Mouse (Mus musculus) layer of hippocampus, postnatal 25 days (tissue): ENCODE results near the gene Atp1a1. TPM values are rescaled to one million over a fixed set of nuclear protein-coding genes. Genes with fewer than 3 reads are reported as not detected.

ENCODE experiments used
- DNase-seq, 2 experiments: peaks; one replicate each; pipeline ENCODE4 v3.0.0; 2022; ENCODE audit warnings: mixed read lengths in 2 of 2, low spot score in 1 of 2; ENCODE audit errors: extremely low spot score in 1 of 2
- total RNA-seq, 2 experiments: library from RNA; stranded (reverse); gene quantifications; 2 replicates each; pipeline ENCODE4 v1.2.3; 2021

The Atp1a1 gene
- 100 to 1,000 TPM; 496 to 507 TPM for total RNA-seq

DNA sequence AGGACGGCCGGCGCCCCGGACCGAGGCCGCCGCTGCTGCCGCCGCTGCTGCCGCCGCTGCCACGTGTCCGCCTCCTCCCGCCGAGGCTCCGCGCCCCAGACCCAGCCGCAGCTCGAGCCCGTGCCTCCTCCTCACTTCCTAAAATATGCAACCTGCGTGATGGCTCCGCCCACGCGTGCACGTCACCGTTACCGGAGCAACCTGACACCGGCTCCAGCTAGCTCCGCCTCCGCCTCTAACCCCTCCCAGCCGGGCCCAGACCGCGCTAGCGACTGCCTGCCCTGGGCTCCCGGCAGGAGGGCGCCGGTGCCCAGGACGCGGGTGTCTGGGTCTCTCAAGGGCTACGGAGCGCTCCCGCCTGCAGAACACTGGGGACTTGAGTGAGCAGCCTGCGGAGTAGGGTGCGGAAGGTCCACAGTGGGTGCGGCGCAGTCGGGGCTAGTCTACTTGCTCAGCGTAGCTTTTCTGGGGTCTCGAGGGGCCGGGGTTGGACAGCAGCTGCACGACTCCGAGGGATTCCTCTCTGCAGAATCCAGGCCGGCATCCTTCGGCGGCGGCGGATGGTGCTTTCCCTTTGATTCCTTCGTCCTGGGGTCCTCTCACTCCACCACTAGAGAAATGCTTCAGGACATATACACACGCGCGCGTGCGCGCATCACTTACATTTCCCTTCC is at the start of gene Atp1a1:
TSS of gene Atp1a1 (minus strand) at position 135 of the 674 bp plus-strand sequence.
- DNase-seq, result peak; percentile 97

DNA sequence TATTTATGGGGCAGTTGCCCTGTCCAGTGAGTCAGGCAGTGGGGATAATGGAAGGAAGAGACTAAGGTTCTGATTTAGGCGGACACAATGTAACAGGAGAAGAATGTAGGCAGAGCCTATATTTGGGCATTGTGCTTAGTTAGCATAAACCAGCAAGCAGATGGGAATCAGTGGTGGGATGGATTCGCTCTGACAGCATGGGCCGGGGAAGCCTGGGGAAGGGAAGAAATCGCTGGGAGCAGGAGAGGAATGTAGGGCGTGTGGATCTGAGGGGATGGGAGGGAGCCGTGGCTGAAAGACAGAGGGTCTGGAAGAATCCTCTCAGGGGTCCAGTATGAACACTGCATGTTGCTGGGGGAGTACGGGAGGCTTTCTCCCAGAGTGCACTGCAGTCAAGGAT is 49.0 kb upstream of the Atp1a1 start:
- DNase-seq, result peak; percentile 31 to 36

DNA sequence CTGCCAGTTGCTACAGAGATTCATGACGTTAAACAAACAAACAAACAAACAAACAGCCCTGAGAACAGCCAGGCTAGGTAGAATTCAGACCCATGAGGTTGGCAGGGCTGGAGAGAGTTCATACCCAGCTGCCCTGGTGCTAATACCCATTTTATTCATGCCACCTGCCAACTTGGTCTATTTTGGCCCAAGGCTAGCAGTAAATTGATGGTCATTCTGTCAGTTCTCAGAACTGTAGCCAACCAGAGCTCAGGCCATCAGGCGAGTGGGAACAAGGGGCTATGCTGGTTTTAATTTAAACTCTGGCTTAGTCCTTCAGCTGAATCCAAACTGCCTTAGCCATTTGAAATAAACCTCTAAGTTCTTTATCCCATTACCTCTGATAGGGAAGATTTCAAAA is 48.5 kb upstream of the Atp1a1 start:
- DNase-seq, result no peak

DNA sequence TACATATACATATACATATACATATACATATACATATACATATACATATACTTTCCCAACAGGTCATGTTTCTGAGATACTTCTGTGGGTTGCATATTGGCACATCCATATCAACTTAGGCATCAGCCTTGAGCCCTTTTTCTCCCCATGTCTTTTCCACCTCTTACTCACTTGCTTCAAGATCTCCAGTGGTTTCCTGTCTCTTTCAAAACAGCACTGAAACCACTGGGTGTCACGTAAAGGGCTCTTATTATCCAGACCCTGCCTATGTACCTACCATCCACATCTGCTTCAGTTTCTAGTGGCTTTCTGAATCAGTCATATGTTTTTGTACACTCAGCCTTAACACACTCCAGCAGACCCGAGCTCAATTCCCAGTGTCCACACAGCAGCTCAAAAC is 45.8 kb upstream of the Atp1a1 start:
- no peak for DNase-seq

DNA sequence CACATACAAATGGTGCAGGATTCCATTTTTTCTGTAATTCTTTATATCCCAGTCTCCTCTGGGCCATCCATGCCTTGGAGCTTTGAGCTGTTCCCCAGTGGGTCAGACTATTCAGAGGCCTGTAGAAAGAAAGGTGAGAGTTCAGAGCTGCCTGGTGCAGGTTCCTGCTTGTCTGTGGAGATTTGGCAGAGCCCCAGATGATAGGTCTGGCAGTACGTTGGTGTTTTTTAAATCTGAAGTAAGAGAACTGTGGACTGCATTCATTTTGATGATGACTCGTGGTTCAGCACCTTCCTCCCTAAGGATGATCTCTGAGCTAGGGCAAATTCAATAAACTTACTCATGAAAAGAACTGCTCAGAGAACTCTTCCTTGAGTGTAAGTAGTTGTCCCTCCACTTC is 44.8 kb upstream of the Atp1a1 start:
- no peak for DNase-seq

DNA sequence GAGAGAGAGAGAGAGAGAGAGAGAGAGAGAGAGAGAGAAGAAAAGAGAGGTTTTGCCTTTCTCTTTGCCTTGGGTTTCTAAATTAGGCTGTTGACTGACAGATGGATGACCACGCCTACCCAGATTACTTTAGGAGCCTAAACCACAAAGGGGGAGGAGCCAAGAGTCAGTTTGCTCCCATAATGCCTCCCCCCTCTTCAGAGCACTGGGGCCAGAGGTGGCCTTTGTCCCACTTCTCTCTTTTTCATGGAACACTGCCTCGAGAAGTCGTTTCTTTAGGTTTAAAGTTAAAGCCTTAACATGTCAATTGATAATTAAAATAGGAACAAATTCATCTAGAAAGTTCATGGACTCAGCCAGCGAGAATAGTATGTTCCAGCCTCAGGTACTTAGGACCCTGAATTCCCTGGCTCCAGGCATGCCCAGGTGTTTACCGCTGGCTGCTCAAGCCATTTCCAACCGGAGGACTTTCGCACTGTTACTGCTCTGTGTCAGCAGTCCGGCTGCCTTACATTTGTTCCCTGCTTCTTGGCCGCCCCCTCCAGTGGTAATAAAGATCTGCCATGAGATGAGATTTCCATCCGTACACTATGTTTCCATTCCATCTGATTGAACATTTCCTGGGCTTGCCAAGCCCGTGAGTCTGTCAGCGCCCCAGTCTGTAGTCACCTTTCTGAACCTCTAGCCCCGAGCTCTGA is 43.8 kb upstream of the Atp1a1 start:
- no peak for DNase-seq

DNA sequence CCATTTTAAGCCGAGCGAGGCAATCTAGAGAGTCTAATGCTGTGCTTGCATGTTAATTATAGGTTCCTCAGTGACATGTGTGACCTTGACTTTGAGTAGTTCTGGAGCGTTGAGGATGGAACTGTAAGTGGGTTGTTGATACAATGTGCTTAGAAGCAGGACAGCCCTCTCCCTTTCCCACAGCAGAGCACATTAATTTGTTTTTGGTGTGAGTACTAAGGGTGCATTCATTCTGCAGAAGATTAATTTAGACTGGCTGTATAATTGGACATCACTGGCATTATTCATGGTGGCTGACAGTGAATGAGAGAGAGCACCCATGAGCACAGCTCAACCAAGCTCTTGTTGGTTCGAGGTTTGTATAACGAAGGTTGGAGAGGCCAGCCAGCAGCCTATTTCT is 42.3 kb upstream of the Atp1a1 start:
- no peak for DNase-seq

DNA sequence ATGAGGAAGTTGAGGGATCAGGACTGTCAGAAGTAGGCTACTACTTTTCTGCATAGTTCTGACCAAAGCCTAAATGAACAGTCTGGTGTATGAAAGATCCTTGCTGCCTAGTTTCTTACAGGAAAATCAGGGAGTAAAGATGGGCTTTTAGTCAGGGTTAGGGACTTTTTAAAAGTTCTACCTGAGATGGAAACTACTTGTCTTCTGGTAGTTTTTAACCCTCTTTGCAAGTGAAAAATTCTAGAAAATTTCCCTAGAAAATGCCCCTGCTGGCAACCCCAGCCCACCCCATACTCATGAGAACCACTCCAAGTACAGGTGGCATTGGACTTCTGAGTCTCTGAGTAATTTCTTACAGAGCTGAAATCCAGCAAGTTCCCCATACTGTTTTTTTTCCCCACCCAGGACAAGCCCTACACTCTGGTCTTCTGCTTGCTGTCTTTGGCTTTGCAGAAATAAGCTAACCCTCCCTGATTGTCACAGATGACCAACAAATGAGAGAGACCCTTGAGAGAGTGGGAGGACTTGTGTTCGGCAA is 41.2 kb upstream of the Atp1a1 start:
- no peak for DNase-seq

DNA sequence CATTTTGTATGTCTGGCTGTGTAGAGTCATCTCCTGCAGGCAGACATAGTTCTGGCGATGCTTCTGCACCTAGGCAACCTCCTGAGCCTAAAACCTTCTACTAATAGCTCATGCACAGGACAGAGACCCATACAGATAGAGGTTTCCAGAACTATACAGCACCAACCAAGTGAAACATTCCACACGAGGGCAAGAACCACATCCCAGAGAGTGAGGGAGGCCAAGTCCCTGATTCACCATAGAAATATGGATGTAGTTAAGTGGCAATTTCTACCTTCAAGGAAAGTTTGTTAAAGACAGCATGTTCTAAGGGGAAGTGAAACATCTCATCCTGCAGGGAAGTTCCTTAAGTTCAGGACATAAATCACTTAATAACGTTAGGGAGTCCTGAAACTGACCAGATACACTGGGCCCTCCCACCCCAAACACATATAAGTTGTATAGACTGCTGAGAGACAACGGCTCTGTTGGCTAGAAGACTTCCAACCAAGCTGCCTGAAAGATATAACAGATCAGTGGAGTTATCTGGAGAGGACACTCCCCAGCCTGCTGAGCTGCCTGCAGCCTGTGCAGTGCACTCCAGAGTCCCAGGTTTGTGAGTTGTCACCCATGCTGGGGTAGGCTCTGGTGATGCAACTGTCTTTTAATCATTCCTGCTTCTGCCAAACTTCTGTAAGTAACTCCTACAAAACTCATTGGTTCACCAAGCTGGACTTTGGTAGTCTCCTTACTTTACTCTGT is 39.7 kb upstream of the Atp1a1 start:
- no peak for DNase-seq

DNA sequence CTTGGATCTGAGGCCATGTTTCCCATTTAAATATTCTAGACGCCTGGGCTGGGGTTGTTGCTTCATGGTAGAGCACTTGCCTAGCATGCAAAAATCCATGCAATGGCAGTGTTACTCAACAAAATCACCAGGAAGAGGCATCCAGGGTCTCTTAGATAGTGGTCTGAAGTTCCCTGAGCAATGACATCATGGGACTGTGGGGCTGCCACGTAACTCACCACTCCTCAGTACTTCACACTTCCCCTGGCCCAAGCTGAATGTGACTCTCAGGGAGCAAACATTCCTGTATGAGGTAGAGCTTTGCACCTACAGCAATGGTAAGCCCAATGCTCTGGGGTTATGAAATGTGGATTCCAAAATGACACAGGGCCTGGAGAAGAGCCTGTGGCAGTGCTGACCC is 38.8 kb upstream of the Atp1a1 start:
- DNase-seq, result no peak

DNA sequence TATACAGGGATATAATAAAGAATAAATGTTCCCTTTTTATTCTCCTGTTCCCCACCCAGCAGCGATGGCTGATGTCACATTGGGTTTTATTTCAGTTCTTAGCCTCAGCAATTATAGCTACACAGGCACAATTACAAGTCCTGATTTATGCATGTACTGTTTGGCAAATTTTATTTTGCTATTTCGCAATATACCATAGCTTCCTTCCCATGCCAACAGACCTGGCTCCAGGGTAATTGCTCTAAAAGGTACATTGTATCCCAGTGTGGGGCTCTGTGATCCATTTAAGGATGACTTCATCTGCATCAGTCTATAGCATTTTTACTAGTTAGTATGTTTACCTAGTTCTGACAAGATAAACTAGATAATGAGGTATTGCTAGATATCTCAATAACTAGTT is 33.7 kb upstream of the Atp1a1 start:
- DNase-seq, result no peak

DNA sequence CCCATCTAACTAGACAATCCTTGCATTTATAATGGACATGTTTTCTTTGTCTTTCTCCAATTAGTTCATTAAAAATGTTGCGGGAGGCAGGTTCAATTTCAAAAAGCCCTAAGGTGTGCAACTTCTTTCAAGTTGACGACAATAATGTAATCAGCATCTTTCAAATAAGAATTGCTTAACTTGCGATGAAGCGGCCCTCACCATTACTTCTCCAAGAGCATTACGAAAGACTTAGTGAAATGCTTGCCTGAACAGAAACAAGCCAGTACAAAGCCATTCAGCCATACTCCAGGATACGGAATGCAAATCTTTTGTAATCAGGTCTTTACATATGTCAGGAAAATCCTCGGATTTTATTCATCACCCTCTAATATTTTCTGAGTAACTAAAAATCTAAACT is 32.0 kb upstream of the Atp1a1 start:
- no peak for DNase-seq

DNA sequence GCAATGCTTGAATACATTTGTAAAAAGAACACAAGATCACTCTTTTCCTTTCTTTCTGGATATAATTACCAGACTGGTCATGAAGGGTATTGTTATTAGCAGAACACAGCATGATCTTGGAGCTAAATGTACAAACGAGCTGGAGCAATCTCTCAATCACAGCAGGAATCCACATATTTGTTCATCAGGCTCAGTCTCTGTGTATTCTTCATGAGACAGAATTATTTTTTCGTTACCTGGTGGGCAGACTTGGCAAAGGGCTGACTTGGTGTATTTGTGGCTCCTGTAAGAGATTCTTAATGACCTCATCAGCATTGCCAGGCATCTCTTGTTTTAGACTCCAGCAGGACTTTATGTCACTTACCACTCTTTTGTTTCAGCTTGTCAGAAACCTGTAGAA is 31.6 kb upstream of the Atp1a1 start:
- no peak for DNase-seq

DNA sequence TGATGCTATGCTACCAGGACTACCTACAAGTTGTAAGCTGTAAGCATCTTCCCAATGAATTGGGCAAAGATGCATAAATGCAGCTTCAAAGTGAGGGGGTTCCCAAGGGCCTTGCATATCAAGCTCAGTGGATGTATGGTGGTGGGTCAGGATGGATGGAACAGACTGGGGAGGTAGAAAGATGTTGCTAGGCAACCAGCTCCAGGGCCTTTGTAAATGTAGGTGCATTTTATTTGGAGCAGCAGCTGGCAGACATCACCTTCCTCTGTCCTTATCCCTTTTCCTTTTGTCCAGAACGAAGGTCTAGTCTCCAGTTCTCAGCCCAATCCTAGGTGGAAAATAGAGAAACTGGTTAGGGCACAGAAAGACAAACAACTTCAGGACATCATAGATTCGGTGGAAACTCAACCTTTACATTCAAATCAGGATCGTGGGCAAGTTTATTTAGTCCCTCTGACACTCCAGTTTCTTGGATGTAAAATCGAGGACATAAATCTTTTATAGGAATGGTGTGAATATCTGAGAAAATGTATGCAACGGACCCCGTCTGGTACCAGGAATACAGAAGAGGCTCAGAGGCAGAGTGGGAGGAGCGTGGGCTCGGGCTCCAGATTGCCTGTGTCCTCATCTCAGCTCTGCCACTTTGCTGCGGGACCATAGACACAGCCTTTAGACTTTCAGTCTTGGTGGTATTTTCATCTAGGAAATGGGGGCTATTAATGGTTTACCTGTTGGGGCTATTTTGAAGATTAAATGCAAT is 29.8 kb upstream of the Atp1a1 start:
- no peak for DNase-seq

DNA sequence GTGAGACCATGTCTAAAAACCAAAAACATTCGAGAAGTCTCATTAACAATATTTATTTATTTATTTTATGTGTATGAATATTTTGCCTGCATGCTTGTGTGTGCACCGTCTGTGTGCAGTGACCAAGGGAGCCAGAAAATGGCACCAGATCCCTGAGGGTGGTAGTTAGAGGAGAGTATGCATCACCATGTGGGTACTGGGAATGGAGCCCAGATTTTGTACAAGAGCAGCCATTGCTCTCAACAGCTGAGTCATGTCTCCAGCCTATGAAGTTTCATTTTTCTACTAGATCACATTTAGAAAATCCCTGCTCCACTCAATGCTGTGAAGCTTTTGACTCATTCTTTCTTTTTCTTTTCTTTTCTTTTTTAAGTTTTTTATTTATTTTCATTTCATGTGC is 23.8 kb upstream of the Atp1a1 start:
- DNase-seq, result no peak

DNA sequence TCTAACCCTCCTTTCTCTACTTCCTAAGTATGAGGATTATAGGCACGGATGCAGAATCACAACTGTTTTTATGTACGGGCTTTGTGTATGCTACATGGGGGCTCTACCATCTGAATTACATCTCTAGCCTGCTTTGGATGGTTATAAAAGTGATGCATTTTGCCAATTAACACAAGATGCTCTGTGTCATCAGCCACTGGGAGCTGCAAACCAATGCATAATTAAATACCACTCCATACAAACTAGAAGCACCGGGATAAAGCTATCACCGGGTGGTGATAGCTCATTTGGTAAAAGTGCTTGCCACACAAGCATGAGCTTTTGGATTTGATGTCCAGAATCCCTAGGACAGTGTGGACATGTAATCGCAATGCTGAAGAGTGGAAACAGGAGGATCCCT is 19.8 kb upstream of the Atp1a1 start:
- DNase-seq, result no peak

DNA sequence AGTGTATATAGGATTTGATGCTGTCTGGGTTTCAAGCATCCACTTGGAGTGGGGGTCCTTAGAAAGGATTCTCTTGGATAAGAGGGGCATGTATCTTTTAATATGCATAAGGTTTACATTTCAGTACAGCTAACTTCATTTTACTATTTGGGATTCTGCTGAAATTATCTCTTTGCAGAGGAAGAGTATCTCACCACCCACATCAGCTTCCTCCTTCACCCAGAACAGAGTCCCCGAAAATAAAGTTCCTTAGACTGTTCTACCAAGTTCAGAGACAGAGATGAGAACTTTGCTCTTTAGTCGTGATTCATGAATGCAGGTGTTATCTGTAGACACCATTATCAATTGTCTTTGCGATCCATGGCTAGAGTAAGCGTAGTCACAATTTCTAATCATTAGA is 14.5 kb upstream of the Atp1a1 start:
- DNase-seq, result no peak

DNA sequence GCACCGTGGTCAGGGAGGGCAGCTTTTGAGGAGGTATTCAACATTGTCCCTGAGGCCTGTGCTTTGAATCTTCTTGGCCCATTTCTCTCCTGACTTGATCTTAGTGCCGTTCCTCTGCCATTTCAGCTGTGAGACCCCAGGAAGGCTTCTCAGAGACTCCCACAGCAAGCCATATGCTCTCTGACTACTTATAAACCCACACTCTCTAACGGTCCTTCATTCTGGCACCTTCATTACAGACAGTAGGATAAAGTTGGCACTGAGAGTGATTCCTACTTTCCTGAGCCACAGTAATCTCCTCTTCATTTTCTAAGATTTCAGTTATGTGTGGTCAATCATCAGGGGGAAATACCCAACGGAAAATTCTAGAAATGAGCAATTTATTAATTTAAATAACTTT is 14.0 kb upstream of the Atp1a1 start:
- no peak for DNase-seq

DNA sequence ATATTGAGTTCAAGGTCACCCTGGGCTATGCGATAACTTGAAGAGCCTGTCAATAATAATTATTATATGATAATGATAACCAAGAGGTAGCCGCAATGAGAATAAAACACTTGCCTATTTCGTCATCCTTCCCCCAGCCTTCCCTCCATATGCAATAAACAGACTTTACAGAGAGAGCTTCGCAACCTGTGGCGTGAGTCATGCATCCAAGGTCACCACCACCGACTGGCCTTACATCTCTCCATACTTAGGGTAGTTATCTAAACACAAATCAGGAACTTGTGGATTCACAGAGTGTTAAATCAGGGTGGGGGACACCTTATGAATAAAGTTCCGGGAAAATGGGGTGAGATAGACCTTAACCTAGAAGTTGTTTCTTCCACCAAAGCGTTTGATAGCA is 13.0 kb upstream of the Atp1a1 start:
- no peak for DNase-seq

DNA sequence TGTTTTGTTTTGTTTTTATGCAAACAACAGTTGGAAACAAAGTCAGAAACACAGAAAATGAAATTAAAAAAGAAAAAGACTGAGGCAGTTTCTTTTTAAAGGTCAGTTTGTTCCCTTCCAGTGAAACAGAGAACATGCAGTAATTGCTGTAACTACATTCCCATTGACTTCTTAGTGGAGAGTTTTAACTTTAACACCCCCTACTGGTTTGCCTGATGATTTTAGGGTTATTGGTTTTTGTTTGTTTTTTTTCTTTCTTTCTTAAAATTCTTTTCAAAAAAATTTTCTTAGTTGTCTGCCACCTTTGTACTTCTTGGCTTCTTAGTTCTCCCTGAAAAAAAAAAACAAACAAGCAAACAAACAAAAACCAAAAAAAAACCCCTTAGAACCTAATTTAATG is 12.5 kb upstream of the Atp1a1 start:
- no peak for DNase-seq

DNA sequence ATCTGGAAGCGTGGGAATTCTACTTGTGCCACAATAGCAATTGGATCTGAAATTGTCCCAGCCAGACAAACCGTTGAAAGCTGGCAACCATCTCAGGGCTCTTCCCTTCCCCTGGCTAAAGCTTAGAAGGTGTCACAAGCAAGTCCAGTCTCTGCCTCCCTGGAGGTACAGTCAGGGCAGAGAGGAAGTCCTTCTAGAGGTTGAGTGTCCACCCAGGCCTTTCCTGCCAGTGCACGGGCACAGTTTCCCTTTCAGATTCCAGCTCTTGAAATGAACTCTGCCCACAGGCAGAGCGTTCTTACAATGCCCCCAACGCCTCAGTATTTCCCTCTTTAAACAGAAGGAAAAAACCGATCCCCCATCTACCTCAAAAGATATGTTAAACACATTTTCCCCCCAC is 11.4 kb upstream of the Atp1a1 start:
- no peak for DNase-seq
